Mouse (Mus musculus) lung, postnatal 0 days (tissue): ENCODE data around the gene Arhgap17. TPM values are rescaled to one million over a fixed set of nuclear protein-coding genes. Genes with fewer than 3 reads are reported as not detected.

Source experiments
- ATAC-seq: fragments of 200-750 bp; cut with Nextera tagmentation; 2 replicates; pipeline ENCODE4 v1.8.0; 2017; ENCODE audit warnings: moderate library complexity
- DNase-seq: peaks from one replicate; pipeline ENCODE4 v3.0.0-alpha.2; 2016; ENCODE audit warnings: low spot score
- H3K27ac ChIP-seq: fragments of 300-500 bp; sonication (generic); 2 replicates; pipeline ENCODE4 v1.5.1; 2014; ENCODE audit warnings: antibody characterized with exemption, mild to moderate bottlenecking, low read length, mixed read lengths
- H3K27me3 ChIP-seq: fragments of 300-500 bp; sonication (generic); replicated peaks from 2 replicates; pipeline ENCODE4 v1.6.1; 2014; ENCODE audit warnings: low read length, mixed read lengths; ENCODE audit not compliant: insufficient read depth
- H3K36me3 ChIP-seq: fragments of 300-500 bp; sonication (generic); 2 replicates; pipeline ENCODE4 v1.6.1; 2014; ENCODE audit warnings: low read length, mixed read lengths; ENCODE audit not compliant: insufficient read depth
- H3K4me1 ChIP-seq: fragments of 300-500 bp; sonication (generic); 2 replicates; pipeline ENCODE4 v1.6.1; 2014; ENCODE audit warnings: antibody characterized with exemption, low read depth, low read length, mixed read lengths; ENCODE audit not compliant: insufficient read depth
- H3K4me2 ChIP-seq: fragments of 300-500 bp; sonication (generic); replicated peaks from 2 replicates; pipeline ENCODE4 v1.6.1; 2014; ENCODE audit warnings: low read depth, mild to moderate bottlenecking, low read length, moderate library complexity, mixed read lengths
- H3K4me3 ChIP-seq: fragments of 300-500 bp; sonication (generic); 2 replicates; pipeline ENCODE4 v1.5.1; 2014; ENCODE audit warnings: low read depth, low read length
- H3K9ac ChIP-seq: fragments of 300-500 bp; sonication (generic); replicated peaks from 2 replicates; pipeline ENCODE4 v1.6.1; 2014; ENCODE audit warnings: low read depth, mild to moderate bottlenecking
- H3K9me3 ChIP-seq: fragments of 300-500 bp; sonication (generic); 2 replicates; pipeline ENCODE4 v1.6.1; 2016; ENCODE audit warnings: low read length, mixed read lengths
- CTCF ChIP-seq: IDR thresholded peaks from 2 replicates; pipeline ENCODE4 v1.5.1; 2016; ENCODE audit warnings: antibody characterized with exemption, mild to moderate bottlenecking
- EP300 ChIP-seq: IDR thresholded peaks from 2 replicates; pipeline ENCODE4 v1.6.1; 2016; ENCODE audit warnings: antibody characterized with exemption, mild to moderate bottlenecking, control low read depth
- WGBS: fragments of 180-500 bp; shearing (Covaris S2); extraction: QIAGEN DNeasy Blood & Tissue Kit; methylation state at CpG from one replicate; pipeline ENCODE4 v1.1.7; 2014; 5-methylcytosine and 5-hydroxymethylcytosine counted together
- polyA plus RNA-seq: library from polyadenylated mRNA; unstranded; fragments of >200 nt; fragmentation: Nextera tagmentation; extraction: Ambion mirVana; gene quantifications from 2 replicates; pipeline ENCODE4 v1.2.1, GENCODE M21; 2015

Arhgap17 gene
- polyA plus RNA-seq, 1 experiment from 2014 or later: 14.5 TPM

GRCm38 (mm10) chr7:123397369-123397768 is 27.7 kb upstream of the Arhgap17 start:
- 73% methylated on average over 8 of the region's 8 CpGs for WGBS
- Histone ChIP-seq H3K9ac (no peak overlapping the region), H3K27ac (no peak overlapping the region), H3K4me2 (no peak overlapping the region), H3K9me3 (no peaks in the 10 kb centered on the region), H3K4me1 (no peaks in the 10 kb centered on the region), H3K36me3 (no peaks in the 10 kb centered on the region), H3K4me3 (no peak overlapping the region), H3K27me3 (no peaks in the 10 kb centered on the region)
- TF ChIP-seq CTCF: no peak
- no peak for TF ChIP-seq EP300
- no peak for ATAC-seq
- DNase-seq: no peak

- H3K36me3 ChIP-seq: no peaks in the 10 kb centered on the region
- no peak for ATAC-seq
- WGBS: 92% methylated on average over 5 of the region's 5 CpGs
These were observed 27.2 kb upstream of the Arhgap17 start for GRCm38 (mm10) chr7:123396900-123397299.

GRCm38 (mm10) chr7:123394271-123394670 is 24.6 kb upstream of the Arhgap17 start:
- H3K4me2 ChIP-seq: no peak overlapping the region; the same call in 1 of the 2 replicates
- peak; percentile 65 for ATAC-seq
- no peaks in the 10 kb centered on the region for H3K4me1 ChIP-seq
- DNase-seq: peak; percentile 67
- H3K4me3 ChIP-seq: no peak overlapping the region
- H3K27me3 ChIP-seq: no peaks in the 10 kb centered on the region
- no peak overlapping the region for H3K9ac ChIP-seq
- 69% methylated on average over 6 of the region's 6 CpGs for WGBS
- no peak for TF ChIP-seq CTCF
- TF ChIP-seq EP300: peak; percentile 44; the same call in 1 of the 2 replicates
- H3K9me3 ChIP-seq: no peaks in the 10 kb centered on the region
- no peaks in the 10 kb centered on the region for H3K36me3 ChIP-seq
- no peak overlapping the region for H3K27ac ChIP-seq

More at GRCm38 (mm10) chr7:123396900-123397299, 27.2 kb upstream of the Arhgap17 start:
- Histone ChIP-seq H3K4me1 (no peaks in the 10 kb centered on the region), H3K27me3 (no peaks in the 10 kb centered on the region), H3K27ac (no peak overlapping the region), H3K9ac (no peak overlapping the region), H3K4me2 (no peak overlapping the region), H3K9me3 (no peaks in the 10 kb centered on the region), H3K4me3 (no peak overlapping the region)
- TF ChIP-seq CTCF: no peak
- TF ChIP-seq EP300: no peak
- no peak for DNase-seq

GRCm38 (mm10) chr7:123389686-123390280 is 20.1 kb upstream of the Arhgap17 start:
- no peaks in the 10 kb centered on the region for H3K9me3 ChIP-seq
- H3K27me3 ChIP-seq: no peaks in the 10 kb centered on the region
- 81% methylated on average over 6 of the region's 6 CpGs for WGBS
- H3K9ac ChIP-seq: no peak overlapping the region
- TF ChIP-seq EP300: no peak
- TF ChIP-seq CTCF: no peak
- DNase-seq (peak; percentile 40), ATAC-seq (peak; percentile 43)
- H3K27ac ChIP-seq: no peak overlapping the region
- no peak overlapping the region for H3K4me3 ChIP-seq
- H3K4me2 ChIP-seq: no peak overlapping the region
- no peaks in the 10 kb centered on the region for H3K36me3 ChIP-seq
- H3K4me1 ChIP-seq: no peaks in the 10 kb centered on the region

GRCm38 (mm10) chr7:123385693-123386407 is 16.1 kb upstream of the Arhgap17 start:
- Histone ChIP-seq H3K27me3 (no peaks in the 10 kb centered on the region), H3K9me3 (no peaks in the 10 kb centered on the region), H3K4me1 (no peaks in the 10 kb centered on the region), H3K27ac (peak overlapping the region; percentile 60), H3K4me2 (no peak overlapping the region), H3K9ac (no peak overlapping the region), H3K4me3 (no peak overlapping the region), H3K36me3 (no peaks in the 10 kb centered on the region)
- no peak for TF ChIP-seq EP300
- TF ChIP-seq CTCF: no peak
- peak; percentile 54 for DNase-seq
- ATAC-seq: peak; percentile 79
- 46% methylated on average over 11 of the region's 11 CpGs for WGBS

- Histone ChIP-seq H3K27ac (peak overlapping the region; percentile 64; the same call in 1 of the 2 replicates), H3K4me3 (peak overlapping the region; percentile 80), H3K36me3 (no peaks in the 10 kb centered on the region), H3K9ac (peak overlapping the region; percentile 69), H3K9me3 (no peaks in the 10 kb centered on the region), H3K4me1 (peaks cover 9% of the 10 kb centered on the region), H3K4me2 (peak overlapping the region; percentile 98), H3K27me3 (no peaks in the 10 kb centered on the region)
- WGBS: 4% methylated on average over 41 of the region's 41 CpGs
- peak; percentile 100 for ATAC-seq
- DNase-seq: peak; percentile 99
- TF ChIP-seq EP300: no peak; the same call in 1 of the 2 replicates
- no peak for TF ChIP-seq CTCF
These were observed 8.0 kb upstream of the Arhgap17 start for GRCm38 (mm10) chr7:123377443-123378400.
